Mouse (Mus musculus) heart, embryonic 10.5 days (tissue): ENCODE measurements at regions not wholly inside any gene's neighbourhood (a gene's known extent, or its start where the extent isn't known, plus 50 kb on each side); places are given as distances from the start of the nearest gene placed in this dataset.
"Not testable (repeated sequence)": the region's sequence is repeated elsewhere in the genome, so short reads cannot be mapped to it uniquely, and the experiment has no call there.

ENCODE experiments used
- DNase-seq: peaks from one replicate; pipeline ENCODE4 v3.0.0-alpha.2; 2017; ENCODE audit warnings: low spot score
- H3K27ac ChIP-seq: fragments of 300-500 bp; sonication (generic); 2 replicates; pipeline ENCODE4 v1.5.1; 2016; ENCODE audit warnings: mild to moderate bottlenecking
- H3K27me3 ChIP-seq: fragments of 300-500 bp; sonication (generic); 2 replicates; pipeline ENCODE4 v1.6.1; 2016; ENCODE audit warnings: mild to moderate bottlenecking; ENCODE audit not compliant: poor library complexity, insufficient read depth, severe bottlenecking
- H3K36me3 ChIP-seq: fragments of 300-500 bp; sonication (generic); 2 replicates; pipeline ENCODE4 v1.6.1; 2016; ENCODE audit warnings: mild to moderate bottlenecking, moderate library complexity
- H3K4me1 ChIP-seq: fragments of 300-500 bp; sonication (generic); 2 replicates; pipeline ENCODE4 v1.6.1; 2016; ENCODE audit warnings: mild to moderate bottlenecking
- H3K4me3 ChIP-seq: fragments of 300-500 bp; sonication (generic); 2 replicates; pipeline ENCODE4 v1.5.1; 2016; ENCODE audit warnings: mild to moderate bottlenecking, moderate library complexity
- H3K9me3 ChIP-seq: fragments of 300-500 bp; sonication (generic); 2 replicates; pipeline ENCODE4 v1.6.1; 2016; ENCODE audit warnings: mild to moderate bottlenecking, moderate library complexity
- WGBS: fragments of 180-500 bp; shearing (Covaris S2); methylation state at CpG from one replicate; pipeline ENCODE4 v1.1.7; 2016; 5-methylcytosine and 5-hydroxymethylcytosine counted together

DNA sequence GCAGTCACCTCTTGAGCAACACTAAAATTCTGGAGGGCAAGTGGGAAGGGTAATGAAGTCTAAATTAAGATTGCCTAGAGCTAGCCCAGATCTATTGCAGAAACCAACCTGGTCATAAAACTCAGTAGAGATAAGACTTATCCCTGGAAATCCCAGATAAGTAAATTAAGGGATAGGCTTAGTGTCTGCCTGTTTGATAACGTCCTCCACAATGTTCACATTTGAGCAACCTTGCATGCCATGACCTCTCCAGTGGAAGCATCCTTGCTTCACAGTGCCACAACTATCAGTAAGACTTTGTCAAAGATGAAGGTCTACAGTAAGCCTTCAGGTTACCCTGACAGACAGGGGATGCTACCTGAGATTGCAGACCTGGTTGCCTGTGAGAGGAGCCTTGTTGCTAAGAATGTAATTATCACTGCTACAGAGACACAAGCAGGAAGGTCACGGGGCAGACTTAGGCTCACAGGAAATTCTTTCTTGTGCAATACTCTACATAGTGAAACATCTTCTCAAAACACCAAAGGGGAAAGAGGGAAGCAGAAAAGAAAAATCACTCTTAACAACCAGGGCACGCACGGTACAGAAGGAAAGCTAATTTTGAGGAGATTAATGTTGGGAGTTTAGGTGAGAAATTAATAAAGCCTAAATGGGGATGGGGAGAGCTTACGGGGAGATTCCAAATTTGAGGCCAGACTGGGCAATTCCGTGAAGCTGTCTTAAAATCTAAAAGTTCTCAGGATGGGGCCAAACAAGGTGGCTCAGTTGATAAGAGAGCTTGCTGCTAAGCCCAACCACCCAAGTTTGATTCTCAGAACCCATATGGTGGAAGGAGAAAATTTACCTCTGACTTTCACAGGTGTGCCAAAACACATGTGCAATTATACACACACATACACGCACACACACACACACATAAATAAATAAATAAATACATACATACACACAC, 56.9 kb upstream of the Prdm9 start:
- Histone ChIP-seq H3K4me1 (no peaks in the 10 kb centered on the region), H3K36me3 (no peaks in the 10 kb centered on the region), H3K9me3 (no peaks in the 10 kb centered on the region), H3K27ac (no peak overlapping the region), H3K4me3 (no peak overlapping the region), H3K27me3 (no peaks in the 10 kb centered on the region)
- WGBS: 73% methylated on average over 7 of the region's 7 CpGs
- DNase-seq: no peak

DNA sequence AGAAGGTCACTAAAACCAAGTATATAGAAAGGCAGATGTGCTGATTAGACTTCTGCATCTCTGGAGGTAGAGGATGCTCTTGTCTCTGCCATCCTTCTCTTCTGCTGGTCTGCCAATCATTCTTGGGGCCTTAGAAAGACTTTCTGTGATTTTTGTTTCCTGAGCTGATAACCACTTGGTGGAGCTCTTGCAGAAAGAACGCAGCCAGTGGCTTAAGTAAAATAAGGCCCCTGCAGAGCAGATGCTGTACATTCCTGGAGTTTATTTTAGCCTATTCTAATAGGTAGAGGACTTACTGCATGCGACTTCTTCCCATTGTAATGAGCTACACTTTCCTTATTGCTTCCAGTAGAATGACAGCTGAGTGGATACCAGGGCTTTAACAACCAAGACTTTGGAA, 58.8 kb upstream of the Prdm9 start:
- no peaks in the 10 kb centered on the region for H3K27me3 ChIP-seq
- no peak overlapping the region for H3K27ac ChIP-seq
- no peaks in the 10 kb centered on the region for H3K9me3 ChIP-seq
- no peaks in the 10 kb centered on the region for H3K36me3 ChIP-seq
- 7% methylated on average over 2 of the region's 2 CpGs for WGBS
- DNase-seq: no peak
- no peak overlapping the region for H3K4me3 ChIP-seq
- H3K4me1 ChIP-seq: no peaks in the 10 kb centered on the region

DNA sequence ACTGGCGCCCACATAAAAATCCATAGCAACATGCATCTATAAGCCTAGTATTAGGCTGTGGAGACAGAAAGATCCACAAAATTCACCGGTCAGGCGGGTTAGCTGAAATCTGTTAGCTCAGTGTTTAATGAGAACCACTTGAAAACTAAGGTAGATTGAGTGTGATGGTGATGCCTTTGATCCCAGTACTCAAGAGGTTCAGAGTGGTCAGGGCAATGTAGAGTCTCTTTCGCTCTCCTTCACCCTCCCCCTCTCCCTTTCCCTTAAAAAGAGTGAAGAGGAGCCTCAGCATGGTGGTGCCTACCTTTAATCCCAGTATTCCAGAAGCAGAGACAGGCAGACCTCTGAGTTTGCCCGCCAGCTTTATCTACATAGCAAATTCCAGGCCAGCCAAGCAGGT, 66.6 kb upstream of the Prdm9 start:
- no peaks in the 10 kb centered on the region for H3K36me3 ChIP-seq
- no peak overlapping the region for H3K27ac ChIP-seq
- WGBS: 48% methylated on average over 5 of the region's 5 CpGs
- no peaks in the 10 kb centered on the region for H3K27me3 ChIP-seq
- no peak for DNase-seq
- H3K9me3 ChIP-seq: no peaks in the 10 kb centered on the region
- H3K4me3 ChIP-seq: peak overlapping the region; percentile 53; the same call in 1 of the 2 replicates
- H3K4me1 ChIP-seq: no peaks in the 10 kb centered on the region

DNA sequence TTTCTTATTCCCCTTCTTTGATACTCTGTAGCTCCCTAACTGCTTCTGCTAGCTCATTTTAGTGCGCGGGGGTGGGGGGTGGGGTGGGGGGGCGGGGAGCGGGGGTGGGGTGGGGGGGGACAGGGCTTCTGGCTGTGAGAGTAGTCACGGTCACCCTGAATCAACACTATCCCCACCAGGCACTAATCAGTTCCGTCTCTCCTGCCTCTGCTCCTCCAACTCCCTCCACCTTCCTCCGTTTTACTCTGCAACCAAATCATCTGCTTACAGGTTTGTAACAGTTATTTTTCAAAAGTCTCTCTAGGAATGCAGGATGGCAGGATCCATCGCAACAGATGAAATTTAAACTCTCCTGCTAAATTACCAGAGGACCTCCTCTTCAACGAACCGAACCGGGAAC, 67.5 kb upstream of the Prdm9 start:
- Histone ChIP-seq H3K27ac (no peak overlapping the region), H3K4me1 (no peaks in the 10 kb centered on the region), H3K36me3 (no peaks in the 10 kb centered on the region), H3K9me3 (no peaks in the 10 kb centered on the region), H3K27me3 (no peaks in the 10 kb centered on the region), H3K4me3 (peak overlapping the region; percentile 53)
- no peak for DNase-seq
- 4% methylated on average over 11 of the region's 11 CpGs for WGBS

DNA sequence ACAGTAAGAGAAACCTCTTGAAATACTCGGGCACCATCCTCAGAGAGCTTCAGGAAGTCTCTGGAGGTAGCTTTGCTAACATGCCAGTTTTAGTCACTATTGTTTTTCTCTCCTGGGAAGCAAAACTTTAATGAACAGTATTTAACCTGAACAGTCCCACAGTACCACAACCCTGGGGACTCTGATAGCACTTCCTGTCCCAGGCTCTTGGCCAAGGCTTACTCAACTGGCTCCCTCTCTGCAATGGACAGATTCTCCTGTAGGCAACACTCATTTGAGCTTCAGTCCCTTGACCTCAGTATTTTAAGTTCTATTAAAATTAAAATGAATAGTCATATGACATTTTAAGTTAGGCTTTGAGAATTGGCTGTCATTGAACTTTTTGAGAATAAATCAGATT, 67.9 kb upstream of the Prdm9 start:
- no peak for DNase-seq
- Histone ChIP-seq H3K27ac (no peak overlapping the region), H3K4me3 (peak overlapping the region; percentile 53), H3K27me3 (no peaks in the 10 kb centered on the region), H3K4me1 (no peaks in the 10 kb centered on the region), H3K36me3 (no peaks in the 10 kb centered on the region), H3K9me3 (no peaks in the 10 kb centered on the region)
- WGBS: 10% methylated on average over 1 of the region's 1 CpGs

DNA sequence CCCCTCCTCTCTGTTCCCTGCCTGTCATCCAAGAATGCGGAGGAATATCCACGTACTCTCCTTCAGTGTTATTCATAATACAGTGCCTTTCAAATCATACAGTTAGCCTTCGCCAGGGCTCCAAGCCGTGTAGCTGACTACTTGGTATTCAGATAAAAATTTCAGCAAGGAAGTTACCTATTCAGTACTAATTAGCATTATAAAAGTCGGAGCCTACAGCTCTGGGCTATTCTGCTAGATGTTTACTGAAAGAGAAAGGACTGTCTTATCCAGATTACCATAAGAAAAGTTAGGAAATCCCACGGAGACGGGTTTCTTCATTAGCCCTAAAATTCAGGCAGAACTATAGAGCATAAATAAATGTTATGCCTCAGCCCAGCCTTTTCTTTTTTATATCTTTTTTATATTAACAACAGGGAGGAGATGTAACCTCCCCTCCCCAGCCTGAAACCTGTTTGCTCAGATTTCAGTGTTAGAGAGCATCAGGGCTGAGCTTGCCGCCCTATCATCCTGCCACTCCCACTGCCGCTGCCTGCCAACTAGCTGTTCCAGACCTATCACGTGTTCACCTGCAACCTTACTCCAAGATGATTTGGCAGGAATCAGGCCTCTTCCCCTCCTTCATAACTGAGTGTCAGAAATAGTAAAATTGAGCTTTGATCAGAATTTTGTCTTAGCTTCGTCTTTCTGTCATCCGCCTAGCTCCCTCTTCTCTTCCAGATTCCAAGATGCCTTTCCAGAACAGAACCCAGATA, 65.5 kb upstream of the Chd1 start:
- H3K27me3 ChIP-seq, H3K9me3 ChIP-seq, H3K4me1 ChIP-seq, H3K4me3 ChIP-seq, H3K27ac ChIP-seq, H3K36me3 ChIP-seq, DNase-seq: not testable (repeated sequence)
- 85% methylated on average over 12 of the region's 12 CpGs for WGBS

DNA sequence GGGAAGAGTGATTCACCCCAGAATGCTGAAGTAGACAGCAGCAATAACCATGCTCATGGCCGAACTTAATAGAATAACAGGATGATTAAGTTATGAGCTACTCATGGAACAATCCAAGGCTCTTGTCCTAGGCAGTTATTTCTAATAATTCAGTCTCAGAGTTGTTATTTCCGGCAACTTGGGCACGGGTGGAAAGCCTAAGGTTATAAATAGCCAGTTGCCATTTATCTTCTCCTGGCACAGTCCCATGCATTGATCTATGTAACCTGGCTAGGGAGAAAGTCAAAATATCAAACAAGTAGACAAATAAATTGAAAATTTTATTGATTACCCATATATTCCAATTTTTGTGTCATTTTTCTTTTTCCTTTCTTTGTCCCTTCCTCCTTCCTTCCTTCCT, 64.0 kb upstream of the Chd1 start:
- WGBS: 71% methylated on average over 3 of the region's 3 CpGs
- Histone ChIP-seq H3K27me3 (no peaks in the 10 kb centered on the region), H3K9me3 (no peaks in the 10 kb centered on the region)

DNA sequence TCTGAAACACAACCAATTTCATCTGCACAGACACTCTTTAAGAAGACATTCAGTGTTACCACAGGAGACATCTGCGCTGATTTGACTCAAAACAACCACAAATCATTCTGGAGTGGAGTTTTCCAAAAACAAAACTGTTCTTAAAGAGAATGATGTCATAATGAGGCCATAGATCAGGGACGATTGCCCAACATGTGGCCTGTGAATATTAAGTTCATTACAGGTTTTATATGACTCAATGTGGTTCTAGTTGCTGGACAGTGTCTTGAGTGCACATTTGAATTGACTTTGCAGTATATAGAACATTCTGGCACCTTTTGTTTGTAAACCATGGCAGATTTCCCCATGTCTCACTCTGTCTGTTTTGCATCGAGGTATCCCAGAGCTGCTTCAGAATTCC, 63.0 kb upstream of the Chd1 start:
- H3K27me3 ChIP-seq: no peaks in the 10 kb centered on the region
- 84% methylated on average over 3 of the region's 3 CpGs for WGBS
- H3K4me3 ChIP-seq: no peak overlapping the region
- DNase-seq: no peak
- H3K27ac ChIP-seq: no peak overlapping the region
- H3K9me3 ChIP-seq: no peaks in the 10 kb centered on the region
- no peaks in the 10 kb centered on the region for H3K4me1 ChIP-seq
- H3K36me3 ChIP-seq: no peaks in the 10 kb centered on the region

More for the DNA sequence above, 64.0 kb upstream of the Chd1 start:
- Histone ChIP-seq H3K36me3 (no peaks in the 10 kb centered on the region), H3K4me3 (no peak overlapping the region), H3K27ac (no peak overlapping the region), H3K4me1 (no peaks in the 10 kb centered on the region)
- DNase-seq: no peak

DNA sequence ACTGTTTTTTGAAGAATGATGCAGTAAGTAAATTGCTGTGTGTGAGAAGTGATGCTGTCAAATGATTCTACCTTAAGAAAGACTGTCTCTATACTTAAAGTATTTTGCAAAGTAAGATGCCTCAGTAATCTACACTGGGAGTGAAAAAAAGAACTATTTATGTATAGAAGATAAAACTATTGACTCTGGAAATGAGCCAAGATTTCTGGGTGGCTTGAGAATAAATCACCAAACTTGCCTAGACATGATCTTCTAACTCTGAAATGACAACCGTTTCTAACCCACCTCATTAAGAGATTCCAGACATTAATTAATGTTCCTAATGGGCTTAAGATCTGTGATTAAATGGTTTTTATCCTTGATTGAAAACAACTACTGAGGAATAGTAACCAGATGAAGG, 58.0 kb upstream of the Chd1 start:
- no peaks in the 10 kb centered on the region for H3K9me3 ChIP-seq
- no peak overlapping the region for H3K27ac ChIP-seq
- 44% methylated on average over 1 of the region's 1 CpGs for WGBS
- H3K36me3 ChIP-seq: no peaks in the 10 kb centered on the region
- H3K27me3 ChIP-seq: no peaks in the 10 kb centered on the region
- H3K4me3 ChIP-seq: no peak overlapping the region
- peaks cover 6% of the 10 kb centered on the region for H3K4me1 ChIP-seq
- no peak for DNase-seq

DNA sequence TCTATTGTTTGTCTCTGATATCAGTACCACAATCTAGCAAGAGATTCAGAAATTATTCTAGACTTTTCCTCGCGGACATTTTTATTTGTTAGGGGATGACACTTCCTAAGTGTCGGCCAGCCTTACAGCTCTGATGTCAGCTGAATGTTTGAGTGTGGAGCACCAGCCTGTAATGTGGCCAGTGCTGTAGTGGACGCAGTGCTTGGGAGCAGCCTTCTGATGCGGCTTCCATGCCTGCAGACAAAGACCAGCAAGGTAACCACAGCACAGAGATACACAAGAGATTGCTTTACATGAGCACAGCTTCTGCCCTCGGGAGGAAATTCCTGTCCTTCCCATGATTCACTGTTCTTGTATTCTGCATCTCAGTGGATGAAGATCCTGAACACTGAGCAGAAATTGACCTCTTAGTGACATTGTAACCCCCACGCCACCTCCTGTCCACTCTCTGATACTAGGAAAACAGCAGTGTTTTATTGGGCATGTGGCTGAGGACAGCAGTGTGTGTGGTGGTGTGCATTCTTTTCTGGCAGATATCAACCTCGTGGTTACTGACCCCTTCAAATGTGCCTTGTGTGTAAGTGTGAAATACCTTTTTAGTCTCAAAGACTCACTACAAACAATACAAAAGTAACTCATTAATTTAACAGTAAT, 54.6 kb upstream of the Chd1 start:
- no peak for DNase-seq
- 57% methylated on average over 8 of the region's 8 CpGs for WGBS
- H3K27ac ChIP-seq: no peak overlapping the region

DNA sequence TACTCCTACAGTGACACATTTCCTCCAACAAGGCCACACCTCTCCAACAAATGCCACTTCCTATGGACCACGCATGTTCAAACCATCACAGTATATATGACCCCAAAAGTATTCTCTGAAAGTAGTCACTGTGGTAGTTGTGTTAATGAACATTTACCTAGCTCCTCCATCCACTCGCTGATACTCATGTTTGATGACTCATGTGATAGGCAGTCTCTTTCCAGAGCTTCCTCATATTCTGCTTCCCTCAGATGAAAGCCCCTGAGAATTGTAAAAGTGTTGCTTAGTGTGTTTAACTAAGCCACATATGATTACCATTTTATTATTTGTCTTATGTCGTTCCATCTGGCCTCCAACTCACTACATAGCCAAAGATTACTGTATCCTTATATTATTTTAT, 52.9 kb upstream of the Chd1 start:
- no peaks in the 10 kb centered on the region for H3K36me3 ChIP-seq
- H3K9me3 ChIP-seq: no peaks in the 10 kb centered on the region
- peaks cover 8% of the 10 kb centered on the region for H3K4me1 ChIP-seq
- no peak overlapping the region for H3K27ac ChIP-seq
- WGBS: 84% methylated on average over 3 of the region's 3 CpGs
- no peak for DNase-seq
- no peaks in the 10 kb centered on the region for H3K27me3 ChIP-seq
- no peak overlapping the region for H3K4me3 ChIP-seq

More for the DNA sequence above, 54.6 kb upstream of the Chd1 start:
- H3K9me3 ChIP-seq: no peaks in the 10 kb centered on the region
- no peak overlapping the region for H3K4me3 ChIP-seq
- peaks cover 6% of the 10 kb centered on the region for H3K4me1 ChIP-seq
- H3K36me3 ChIP-seq: no peaks in the 10 kb centered on the region
- H3K27me3 ChIP-seq: no peaks in the 10 kb centered on the region
